Mouse (Mus musculus) bone marrow macrophage, adult 2 months (primary cell): ENCODE data around the gene Prkar1b.

ENCODE experiments used
- CTCF ChIP-seq: IDR thresholded peaks from 2 replicates; pipeline ENCODE4 v1.5.1; 2012; ENCODE audit warnings: low read depth, mild to moderate bottlenecking, low read length, moderate library complexity
- POLR2A ChIP-seq: IDR thresholded peaks from 2 replicates; pipeline ENCODE4 v1.6.1; 2012; ENCODE audit warnings: mild to moderate bottlenecking, low read depth, low read length, borderline replicate concordance

DNA sequence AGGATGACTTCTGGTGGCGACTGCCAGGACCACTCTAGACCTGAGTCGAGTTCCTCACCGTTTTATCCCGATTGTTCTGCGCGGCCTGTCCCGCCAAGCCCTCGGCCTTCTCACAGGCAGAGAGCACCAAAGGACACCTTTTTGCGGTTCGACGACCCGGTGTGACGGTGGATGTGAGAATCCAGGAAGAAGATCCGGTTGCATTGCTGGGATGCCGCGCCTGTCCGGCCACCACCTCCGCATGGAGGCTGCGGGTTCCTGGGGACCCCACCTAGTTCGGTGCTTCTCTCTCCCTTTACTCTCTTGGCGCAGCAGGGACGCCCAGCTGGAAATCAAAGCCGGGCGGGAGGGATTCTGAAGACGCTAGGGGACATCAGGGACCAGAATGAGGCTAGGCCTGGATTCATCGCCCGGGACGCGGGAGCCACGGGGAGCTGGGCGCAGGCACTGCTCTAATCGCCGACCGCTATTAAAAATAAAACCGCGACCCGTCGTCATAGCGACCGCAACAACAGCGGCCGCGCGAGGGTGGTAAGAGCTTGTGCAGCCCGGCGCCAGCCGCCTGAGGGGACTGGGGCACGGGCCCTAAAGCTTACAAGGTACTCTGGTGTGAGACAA, 152.5 kb downstream of the Prkar1b start, which contains the start of gene Pdgfa:
- no peak for TF ChIP-seq CTCF
- no peak for TF ChIP-seq POLR2A
